Mouse (Mus musculus): Measurements from ENCODE around the gene Smap2. TPM values are rescaled to one million over a fixed set of nuclear protein-coding genes. Genes with fewer than 3 reads are reported as not detected.
A peak's percentile ranks its signal among the peaks of the same experiment; 100 is the strongest.

Smap2 gene
- polyA plus RNA-seq, 1 experiment from 2014 or later, result 15.2 TPM

DNA sequence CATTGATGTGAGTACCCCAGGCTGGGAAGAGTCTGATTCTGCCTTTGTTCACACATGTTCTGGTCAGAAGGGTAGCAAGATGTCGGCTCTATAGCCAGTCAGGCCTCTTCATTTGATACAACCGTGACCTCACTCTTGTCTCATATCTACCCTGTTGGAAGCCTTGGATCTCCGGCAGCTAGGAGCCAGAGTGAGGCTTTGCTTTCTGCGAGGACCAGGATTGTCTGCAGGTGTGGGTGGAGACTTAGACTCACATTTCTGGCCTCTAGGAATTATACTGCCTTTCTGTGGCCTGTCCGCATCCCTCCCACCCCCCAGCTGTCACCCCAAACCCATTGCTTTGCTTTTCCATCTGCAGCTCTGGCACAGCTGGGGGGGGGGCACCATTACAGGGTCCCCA is 25.4 kb upstream of the Smap2 start:
- peak overlapping the region; percentile 87; the same call in 1 of the 2 replicates for H3K27ac ChIP-seq (ENCODE audit: low read length)

DNA sequence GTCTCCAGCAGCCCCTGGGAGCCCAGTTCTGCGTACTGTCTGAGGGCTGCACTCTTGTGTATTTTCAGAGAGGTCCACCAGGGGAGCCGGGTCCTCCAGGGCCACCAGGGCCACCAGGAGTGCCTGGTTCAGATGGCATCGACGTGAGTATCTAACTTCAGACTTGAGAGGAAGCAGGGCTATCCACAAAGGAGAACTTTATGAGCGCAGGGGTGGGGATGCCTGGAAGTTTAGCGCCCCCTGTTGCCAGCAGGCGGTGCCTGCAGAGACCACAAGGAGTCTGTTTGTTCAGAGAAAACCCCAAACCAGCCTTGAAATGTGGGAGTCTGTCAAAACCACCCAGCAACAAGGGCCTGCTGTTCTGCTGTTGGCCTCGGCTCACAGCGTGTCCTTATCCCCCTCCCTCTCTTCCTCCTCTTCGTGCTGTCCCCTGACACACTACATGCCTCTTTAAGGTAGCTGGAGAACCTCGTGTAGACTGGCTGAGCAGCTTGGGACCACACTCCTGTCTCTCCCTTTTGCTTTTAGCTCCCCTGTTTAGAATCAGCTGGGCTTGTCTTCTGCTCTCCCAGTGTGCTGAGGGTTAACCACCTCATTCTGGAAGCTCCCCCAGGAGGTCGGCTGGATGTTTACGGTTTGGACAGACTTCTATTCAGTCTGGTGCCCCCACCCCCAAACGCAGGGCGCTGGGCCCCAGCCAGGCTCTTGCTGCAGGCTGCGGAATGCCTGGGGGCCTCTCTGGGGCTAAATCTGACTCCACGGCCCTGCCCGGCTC is 24.0 kb upstream of the Smap2 start:
- WGBS, result 9% methylated on average over 18 of the region's 18 CpGs
- peak overlapping the region; percentile 87 for H3K27ac ChIP-seq (ENCODE audit: low read length)

More for the DNA sequence above, 25.4 kb upstream of the Smap2 start:
- H3K4me3 ChIP-seq (ENCODE audit: low read depth, low read length), result no peak overlapping the region
- whole genome bisulfite sequencing, result 74% methylated on average over 5 of the region's 5 CpGs
- no peak overlapping the region for H3K4me2 ChIP-seq (replicated peaks; ENCODE audit: low read depth, low read length)
- no peak for ATAC-seq (ENCODE audit: insufficient number of reproducible peaks, insufficient read depth, low FRiP score, low read depth)
- H3K4me1 ChIP-seq (ENCODE audit: control insufficient read depth, insufficient read depth, low read length), result peaks cover 17% of the 10 kb centered on the region
- H3K27me3 ChIP-seq (ENCODE audit: control insufficient read depth, insufficient read depth, low read length), result no peaks in the 10 kb centered on the region
- H3K9me3 ChIP-seq (ENCODE audit: control insufficient read depth, low read depth, low read length), result no peaks in the 10 kb centered on the region
- no peaks in the 10 kb centered on the region; the same call in 1 of the 2 replicates for H3K36me3 ChIP-seq (ENCODE audit: control insufficient read depth, insufficient read depth, low read length)
- no peak overlapping the region for H3K9ac ChIP-seq (replicated peaks; ENCODE audit: low read depth, low read length)

DNA sequence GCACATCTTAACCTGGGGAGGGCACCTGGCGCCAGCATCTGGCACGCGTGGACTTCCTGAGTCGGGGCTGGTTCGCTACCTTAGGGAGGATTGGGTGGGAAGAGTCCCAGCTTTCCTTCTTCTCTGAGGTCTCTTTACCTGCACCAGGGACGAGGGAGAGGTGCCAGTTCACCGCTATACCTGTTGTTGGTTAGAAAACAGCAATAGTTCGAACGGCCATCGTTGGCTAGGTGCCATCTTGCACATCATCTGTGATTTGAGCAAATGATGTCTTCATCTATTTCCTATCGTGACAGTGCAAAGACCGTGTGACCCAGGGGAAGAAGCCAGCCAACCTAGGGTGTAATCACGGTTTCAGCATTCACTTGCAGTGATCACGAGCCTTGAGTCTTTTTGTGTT is 23.3 kb upstream of the Smap2 start:
- ATAC-seq (ENCODE audit: insufficient number of reproducible peaks, insufficient read depth, low FRiP score, low read depth), result no peak
- Histone ChIP-seq H3K36me3 (ENCODE audit: control insufficient read depth, insufficient read depth, low read length) (no peaks in the 10 kb centered on the region), H3K4me2 (replicated peaks; ENCODE audit: low read depth, low read length) (peak overlapping the region; percentile 62), H3K27me3 (ENCODE audit: control insufficient read depth, insufficient read depth, low read length) (no peaks in the 10 kb centered on the region), H3K27ac (ENCODE audit: low read length) (peak overlapping the region; percentile 87; the same call in 1 of the 2 replicates), H3K9ac (replicated peaks; ENCODE audit: low read depth, low read length) (peak overlapping the region; percentile 48; the same call in 1 of the 2 replicates), H3K4me1 (ENCODE audit: control insufficient read depth, insufficient read depth, low read length) (peaks cover 17% of the 10 kb centered on the region), H3K9me3 (ENCODE audit: control insufficient read depth, low read depth, low read length) (no peaks in the 10 kb centered on the region), H3K4me3 (ENCODE audit: low read depth, low read length) (peak overlapping the region; percentile 35; the same call in 1 of the 2 replicates)
- 63% methylated on average over 14 of the region's 14 CpGs for WGBS

More for the DNA sequence above, 24.0 kb upstream of the Smap2 start:
- peaks cover 17% of the 10 kb centered on the region for H3K4me1 ChIP-seq (ENCODE audit: control insufficient read depth, insufficient read depth, low read length)
- H3K36me3 ChIP-seq (ENCODE audit: control insufficient read depth, insufficient read depth, low read length), result no peaks in the 10 kb centered on the region; the same call in 1 of the 2 replicates
- ATAC-seq (ENCODE audit: insufficient number of reproducible peaks, insufficient read depth, low FRiP score, low read depth), result peak; percentile 80
- H3K4me2 ChIP-seq (replicated peaks; ENCODE audit: low read depth, low read length), result peak overlapping the region; percentile 31; the same call in 1 of the 2 replicates
- no peak overlapping the region for H3K9ac ChIP-seq (replicated peaks; ENCODE audit: low read depth, low read length)
- no peak overlapping the region for H3K4me3 ChIP-seq (ENCODE audit: low read depth, low read length)
- H3K27me3 ChIP-seq (ENCODE audit: control insufficient read depth, insufficient read depth, low read length), result no peaks in the 10 kb centered on the region
- no peaks in the 10 kb centered on the region for H3K9me3 ChIP-seq (ENCODE audit: control insufficient read depth, low read depth, low read length)

DNA sequence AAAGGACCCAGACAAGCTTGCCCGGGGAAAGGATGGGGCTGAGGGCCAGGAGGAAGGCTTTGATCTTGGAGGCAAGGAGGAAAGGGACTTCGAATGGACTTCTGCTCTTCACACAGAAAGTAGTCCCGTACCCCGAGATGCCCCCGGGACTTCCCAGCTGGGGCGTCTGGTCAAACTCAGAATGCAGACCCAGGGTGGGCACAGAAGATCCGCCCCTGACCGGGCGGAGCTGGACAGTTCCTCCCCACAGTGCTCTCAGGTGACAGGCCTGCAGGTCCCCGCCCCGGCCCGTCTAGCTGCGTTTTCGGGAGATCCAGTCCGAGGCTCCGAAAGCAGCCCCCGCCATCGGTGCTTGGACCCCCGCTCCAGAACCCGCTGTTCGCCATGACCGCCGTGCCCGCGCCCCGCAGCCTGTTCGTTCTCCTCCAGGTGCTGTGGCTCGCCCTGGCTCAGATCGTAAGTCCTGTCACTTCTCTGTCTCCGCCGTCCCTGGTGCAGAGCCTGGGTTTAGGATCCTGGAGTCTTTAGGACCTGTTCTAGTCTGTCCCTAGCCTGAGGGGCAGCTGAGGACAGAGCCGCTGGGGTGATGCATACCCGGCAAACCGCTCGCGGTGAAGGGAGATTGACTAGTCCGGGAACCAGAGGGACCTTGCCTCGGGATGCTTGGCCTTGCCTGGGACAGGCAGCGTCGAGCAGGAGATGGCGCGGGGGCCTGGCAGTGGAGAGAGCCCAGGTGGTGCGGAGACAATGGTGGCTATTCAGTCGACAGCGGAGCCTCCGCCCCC is 22.5 kb upstream of the Smap2 start, which contains the start of gene Col9a2:
Col9a2 (plus strand) TSS at position 55 of the 785 bp plus-strand sequence.
- ATAC-seq (ENCODE audit: insufficient number of reproducible peaks, insufficient read depth, low FRiP score, low read depth), result no peak
- 2% methylated on average over 46 of the region's 46 CpGs for WGBS
- Histone ChIP-seq H3K9me3 (ENCODE audit: control insufficient read depth, low read depth, low read length) (no peaks in the 10 kb centered on the region), H3K4me3 (ENCODE audit: low read depth, low read length) (peak within 1 kb of the TSS; percentile 35), H3K4me1 (ENCODE audit: control insufficient read depth, insufficient read depth, low read length) (peaks cover 17% of the 10 kb centered on the region), H3K27ac (ENCODE audit: low read length) (no peak within 1 kb of the TSS), H3K9ac (replicated peaks; ENCODE audit: low read depth, low read length) (peak within 1 kb of the TSS; percentile 48; the same call in 1 of the 2 replicates), H3K27me3 (ENCODE audit: control insufficient read depth, insufficient read depth, low read length) (no peaks in the 10 kb centered on the region), H3K4me2 (replicated peaks; ENCODE audit: low read depth, low read length) (peak within 1 kb of the TSS; percentile 62), H3K36me3 (ENCODE audit: control insufficient read depth, insufficient read depth, low read length) (no peaks in the 10 kb centered on the region)

- H3K4me2 ChIP-seq (replicated peaks; ENCODE audit: low read depth, low read length), result no peak overlapping the region
- H3K27me3 ChIP-seq (ENCODE audit: control insufficient read depth, insufficient read depth, low read length), result no peaks in the 10 kb centered on the region
- no peak overlapping the region for H3K27ac ChIP-seq (ENCODE audit: low read length)
- no peaks in the 10 kb centered on the region for H3K9me3 ChIP-seq (ENCODE audit: control insufficient read depth, low read depth, low read length)
- no peak for ATAC-seq (ENCODE audit: insufficient number of reproducible peaks, insufficient read depth, low FRiP score, low read depth)
- WGBS, result 85% methylated on average over 2 of the region's 2 CpGs
- H3K9ac ChIP-seq (replicated peaks; ENCODE audit: low read depth, low read length), result no peak overlapping the region
- H3K4me3 ChIP-seq (ENCODE audit: low read depth, low read length), result no peak overlapping the region
- H3K36me3 ChIP-seq (ENCODE audit: control insufficient read depth, insufficient read depth, low read length), result no peaks in the 10 kb centered on the region
- no peaks in the 10 kb centered on the region for H3K4me1 ChIP-seq (ENCODE audit: control insufficient read depth, insufficient read depth, low read length)
Measured at GRCm38 (mm10) chr4:121033006-121033405, 16.0 kb upstream of the Smap2 start.

DNA sequence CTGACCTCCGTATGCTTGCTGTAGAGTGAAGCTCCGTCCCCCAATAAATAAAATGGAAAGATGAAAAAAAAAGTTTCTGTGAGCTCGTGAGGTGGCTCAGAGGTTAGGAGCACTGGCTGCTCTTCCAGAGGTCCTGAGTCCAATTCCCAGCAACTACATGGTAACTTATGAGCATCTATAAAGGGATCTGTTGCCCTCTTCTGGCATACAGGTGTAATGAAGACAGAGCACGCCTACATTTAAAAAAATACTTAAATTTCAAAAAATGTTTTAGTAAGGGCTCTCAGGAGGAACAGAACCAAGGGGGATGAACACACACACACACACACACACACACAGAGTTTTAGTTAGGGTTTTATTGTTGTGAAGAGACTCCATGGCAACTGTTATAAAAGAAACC is 14.4 kb upstream of the Smap2 start:
- Histone ChIP-seq H3K9me3 (ENCODE audit: control insufficient read depth, low read depth, low read length) (no peaks in the 10 kb centered on the region), H3K27me3 (ENCODE audit: control insufficient read depth, insufficient read depth, low read length) (no peaks in the 10 kb centered on the region), H3K4me2 (replicated peaks; ENCODE audit: low read depth, low read length) (no peak overlapping the region), H3K27ac (ENCODE audit: low read length) (no peak overlapping the region), H3K4me3 (ENCODE audit: low read depth, low read length) (no peak overlapping the region), H3K4me1 (ENCODE audit: control insufficient read depth, insufficient read depth, low read length) (no peaks in the 10 kb centered on the region), H3K36me3 (ENCODE audit: control insufficient read depth, insufficient read depth, low read length) (no peaks in the 10 kb centered on the region), H3K9ac (replicated peaks; ENCODE audit: low read depth, low read length) (no peak overlapping the region)
- WGBS, result 51% methylated on average over 4 of the region's 4 CpGs
- ATAC-seq (ENCODE audit: insufficient number of reproducible peaks, insufficient read depth, low FRiP score, low read depth), result no peak

DNA sequence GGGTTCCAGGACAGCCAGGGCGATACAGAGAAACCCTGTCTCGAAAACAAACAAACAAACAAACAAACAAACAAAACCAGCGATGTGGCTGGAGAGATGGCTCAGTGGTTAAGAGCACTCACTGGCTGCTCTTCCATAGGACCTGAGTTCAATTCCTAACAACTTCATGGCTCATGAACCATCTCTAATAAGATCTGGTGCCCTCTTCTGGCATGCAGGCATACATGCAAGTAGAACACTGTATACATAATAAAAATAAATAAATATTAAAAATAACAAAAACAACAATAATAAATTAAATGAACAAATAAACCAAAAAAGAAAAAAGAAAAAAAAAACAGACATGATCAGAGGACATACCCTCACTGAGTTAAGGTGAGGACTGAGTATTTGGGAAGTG is 12.6 kb upstream of the Smap2 start:
- Histone ChIP-seq H3K9me3 (ENCODE audit: control insufficient read depth, low read depth, low read length) (no peaks in the 10 kb centered on the region), H3K9ac (replicated peaks; ENCODE audit: low read depth, low read length) (no peak overlapping the region), H3K36me3 (ENCODE audit: control insufficient read depth, insufficient read depth, low read length) (no peaks in the 10 kb centered on the region), H3K4me1 (ENCODE audit: control insufficient read depth, insufficient read depth, low read length) (no peaks in the 10 kb centered on the region), H3K27ac (ENCODE audit: low read length) (no peak overlapping the region), H3K4me2 (replicated peaks; ENCODE audit: low read depth, low read length) (no peak overlapping the region), H3K27me3 (ENCODE audit: control insufficient read depth, insufficient read depth, low read length) (no peaks in the 10 kb centered on the region), H3K4me3 (ENCODE audit: low read depth, low read length) (no peak overlapping the region)
- ATAC-seq (ENCODE audit: insufficient number of reproducible peaks, insufficient read depth, low FRiP score, low read depth), result no peak
- WGBS, result 69% methylated on average over 3 of the region's 3 CpGs

DNA sequence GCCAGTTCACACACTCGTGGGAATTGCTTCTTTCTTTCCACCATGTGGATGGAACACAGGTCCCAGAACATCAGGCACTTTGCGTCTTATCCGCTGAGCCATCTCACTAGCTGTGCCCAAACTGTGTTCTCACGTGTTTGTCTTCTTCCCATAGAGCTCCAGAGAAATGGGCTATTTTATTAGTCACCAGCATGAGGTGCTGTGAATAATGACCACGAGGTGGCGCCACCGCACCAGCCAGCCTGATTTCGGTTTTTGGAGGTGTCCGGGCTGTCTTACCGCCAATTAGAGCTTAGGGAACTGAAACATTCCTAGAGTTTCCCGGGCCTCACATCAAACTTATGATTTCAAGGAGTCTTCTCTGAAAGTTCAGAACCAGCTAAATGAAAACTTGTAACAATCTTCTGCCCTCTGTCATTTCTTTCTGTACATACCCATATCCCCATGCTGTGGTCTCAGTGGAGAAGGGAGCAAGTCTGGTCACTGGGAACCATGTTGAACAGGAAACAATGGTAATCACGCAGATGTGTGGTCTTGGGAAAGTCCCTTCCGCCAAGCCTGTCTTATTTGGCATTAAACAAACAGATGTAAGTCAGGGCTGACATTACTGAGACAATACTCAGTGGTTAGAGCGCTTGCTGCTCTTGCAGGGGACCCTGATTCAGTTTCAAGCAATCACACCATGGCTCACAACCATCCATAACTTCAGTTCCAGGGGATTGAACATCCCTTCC is 11.8 kb upstream of the Smap2 start:
- H3K9me3 ChIP-seq (ENCODE audit: control insufficient read depth, low read depth, low read length), result no peaks in the 10 kb centered on the region
- H3K36me3 ChIP-seq (ENCODE audit: control insufficient read depth, insufficient read depth, low read length), result no peaks in the 10 kb centered on the region
- no peaks in the 10 kb centered on the region for H3K4me1 ChIP-seq (ENCODE audit: control insufficient read depth, insufficient read depth, low read length)
- no peaks in the 10 kb centered on the region for H3K27me3 ChIP-seq (ENCODE audit: control insufficient read depth, insufficient read depth, low read length)
- H3K27ac ChIP-seq (ENCODE audit: low read length), result no peak overlapping the region
- 32% methylated on average over 14 of the region's 14 CpGs for WGBS
- H3K4me3 ChIP-seq (ENCODE audit: low read depth, low read length), result no peak overlapping the region
- no peak overlapping the region for H3K9ac ChIP-seq (replicated peaks; ENCODE audit: low read depth, low read length)
- no peak overlapping the region for H3K4me2 ChIP-seq (replicated peaks; ENCODE audit: low read depth, low read length)
- ATAC-seq (ENCODE audit: insufficient number of reproducible peaks, insufficient read depth, low FRiP score, low read depth), result no peak

All from stomach, embryonic 14.5 days (tissue).